Mouse (Mus musculus) right cerebral cortex, adult 18-20 months (tissue): ENCODE data around the gene Gpr176.

Source experiments
- DNase-seq: peaks from one replicate; pipeline ENCODE4 v3.0.0; 2022; ENCODE audit warnings: mixed read lengths

Gpr176 gene

GRCm38 (mm10) chr2:118372561-118372900, 688 bp downstream of the Gpr176 start:
- no peak for DNase-seq

GRCm38 (mm10) chr2:118371841-118372240, 1.4 kb downstream of the Gpr176 start:
- DNase-seq: no peak

DNA sequence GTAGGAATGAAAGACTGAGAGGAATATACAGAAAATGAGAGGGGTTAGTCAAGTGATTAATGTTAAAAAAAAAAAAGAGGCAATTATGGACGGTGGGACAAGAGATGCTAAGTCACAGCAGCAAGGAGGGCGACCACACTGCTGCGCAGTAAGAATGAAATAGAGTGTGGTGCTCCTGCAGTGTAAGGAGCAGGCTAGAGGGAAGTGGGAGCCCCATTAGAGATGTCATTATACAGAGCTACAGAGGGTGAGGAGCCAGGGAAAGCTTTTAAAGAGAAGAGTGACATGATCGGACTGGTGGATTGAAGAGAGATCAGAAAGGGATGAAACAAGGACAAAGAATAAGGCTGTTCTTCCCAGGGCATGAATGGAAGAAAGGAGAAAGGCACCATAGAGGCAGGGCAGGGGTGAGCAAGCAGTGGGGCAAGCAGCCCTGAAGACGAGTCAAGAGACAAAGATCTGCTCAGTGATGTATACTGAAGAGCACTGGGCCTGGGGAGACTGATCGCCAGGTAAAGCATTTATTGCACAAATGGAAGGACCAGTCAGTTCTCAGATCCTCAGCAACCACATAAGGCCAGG, 18.0 kb downstream of the Gpr176 start:
- DNase-seq: no peak

- DNase-seq: no peak
Observed at GRCm38 (mm10) chr2:118353916-118354403, 19.3 kb downstream of the Gpr176 start.

DNA sequence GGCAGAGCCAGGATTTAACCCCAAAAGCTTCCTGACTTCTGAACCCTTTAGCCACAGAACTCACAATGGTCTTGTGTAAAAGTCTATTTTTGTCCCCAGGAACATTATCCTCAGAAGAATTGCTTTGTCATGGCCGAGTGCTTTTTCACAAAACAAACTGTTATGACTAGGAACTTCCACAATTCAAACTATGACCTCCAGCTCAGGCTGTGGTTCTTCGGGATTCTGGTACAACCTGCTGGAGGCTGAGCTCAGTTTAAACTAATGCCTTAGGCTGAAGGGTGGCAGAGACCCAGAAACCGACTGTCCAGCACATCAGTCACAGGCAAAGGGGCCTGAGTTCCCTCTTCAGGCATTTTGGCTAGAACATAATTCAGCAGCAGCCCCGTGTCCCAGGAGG, 19.7 kb downstream of the Gpr176 start:
- no peak for DNase-seq

DNA sequence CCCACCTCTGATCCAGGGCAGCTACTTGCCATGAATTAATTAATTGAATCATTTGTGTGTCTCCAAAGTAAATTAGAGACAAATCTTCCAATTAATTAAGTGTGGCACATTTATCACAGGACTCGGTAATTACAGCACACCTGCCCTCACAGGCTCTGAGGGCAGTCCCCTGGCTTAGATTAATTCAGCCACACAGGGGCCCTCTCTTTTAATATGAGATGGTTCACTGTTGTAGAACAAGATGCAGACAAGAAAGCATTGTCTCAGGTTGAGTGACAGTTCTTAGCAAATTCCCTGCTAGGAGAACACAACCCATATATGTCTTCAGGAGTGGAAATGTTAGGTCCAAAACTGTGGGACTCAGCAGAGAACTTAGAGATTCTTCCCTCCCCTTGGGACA, 27.7 kb downstream of the Gpr176 start:
- DNase-seq: no peak

- DNase-seq: no peak
Observed at GRCm38 (mm10) chr2:118343897-118344296, 29.3 kb downstream of the Gpr176 start.

DNA sequence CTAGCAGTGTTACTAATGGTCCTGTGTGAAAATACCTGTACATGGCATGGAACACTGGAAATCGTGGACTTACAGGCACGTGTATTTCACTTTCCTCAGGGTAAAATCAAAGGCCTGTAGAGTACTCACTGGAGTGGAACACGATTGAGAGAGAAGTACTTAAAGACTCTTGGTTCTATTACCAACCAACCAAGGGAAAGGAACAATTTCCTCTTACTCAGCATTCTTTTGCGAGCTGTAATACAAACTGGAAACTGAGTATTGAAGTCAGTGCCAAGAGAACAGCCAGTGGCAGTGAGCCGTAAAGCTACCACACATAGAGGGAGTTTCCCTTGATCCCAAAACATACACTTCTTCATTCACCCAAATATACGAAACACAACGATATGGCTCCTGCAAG, 31.9 kb downstream of the Gpr176 start:
- no peak for DNase-seq

- no peak for DNase-seq
Observed at GRCm38 (mm10) chr2:118336084-118336483, 37.1 kb downstream of the Gpr176 start.

DNA sequence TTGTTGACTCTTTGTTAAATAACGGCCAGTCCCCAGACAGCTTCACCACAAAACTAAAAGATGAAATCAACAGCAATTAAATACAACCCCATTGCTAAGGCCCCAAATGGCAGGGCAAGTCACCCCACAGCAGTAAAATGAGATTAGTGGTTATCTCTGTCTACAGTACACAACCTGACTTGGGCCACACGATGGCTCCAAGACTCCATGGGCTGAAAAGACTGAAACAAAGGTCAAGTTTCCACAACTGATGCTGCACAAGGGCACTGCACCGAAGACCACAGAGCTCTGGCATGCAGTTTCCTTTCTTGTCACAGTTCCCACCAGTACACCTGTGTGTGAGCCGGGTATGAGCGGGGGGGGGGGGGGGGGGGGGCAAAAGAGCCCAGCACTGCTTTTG, 50.6 kb downstream of the Gpr176 start:
- no peak for DNase-seq

DNA sequence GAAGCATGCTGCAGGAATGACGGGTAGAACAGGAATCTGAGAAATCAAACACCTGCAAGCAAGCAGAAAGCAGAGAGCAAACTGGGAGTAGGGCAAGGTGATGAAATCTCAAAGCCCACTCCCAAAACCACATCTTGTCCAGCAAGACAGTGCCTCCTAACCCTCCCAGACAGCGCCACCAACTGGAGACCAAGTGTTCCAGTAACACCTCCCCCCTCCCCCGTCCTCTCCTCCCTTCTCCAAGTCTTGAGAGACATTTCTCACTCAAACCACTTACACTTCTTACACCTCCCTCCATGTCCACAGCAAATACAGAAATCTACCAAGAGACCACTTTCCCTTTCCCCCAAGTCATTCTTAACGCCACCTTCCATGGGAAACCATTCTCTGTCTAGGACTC, 51.4 kb downstream of the Gpr176 start:
- no peak for DNase-seq

DNA sequence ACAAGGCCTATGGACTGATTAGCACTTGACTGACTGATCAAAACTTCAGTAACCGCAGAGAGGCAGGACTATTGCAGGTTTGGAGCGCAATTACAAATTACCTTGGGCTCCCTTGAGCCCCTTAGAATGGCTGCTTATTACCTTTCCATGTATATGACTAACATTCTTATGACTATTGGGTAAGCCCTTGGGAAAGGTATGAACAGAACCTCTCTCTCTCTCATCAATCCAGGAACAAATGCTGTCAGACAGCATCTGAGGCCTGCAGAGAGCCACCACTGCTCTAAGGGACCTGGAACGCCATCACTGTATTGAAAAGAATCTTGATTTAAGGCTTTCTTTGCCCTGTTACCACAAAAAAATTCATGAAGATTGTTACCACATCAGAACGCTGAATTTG, 52.1 kb downstream of the Gpr176 start:
- DNase-seq: no peak

GRCm38 (mm10) chr2:118320519-118320918, 52.7 kb downstream of the Gpr176 start:
- DNase-seq: no peak

DNA sequence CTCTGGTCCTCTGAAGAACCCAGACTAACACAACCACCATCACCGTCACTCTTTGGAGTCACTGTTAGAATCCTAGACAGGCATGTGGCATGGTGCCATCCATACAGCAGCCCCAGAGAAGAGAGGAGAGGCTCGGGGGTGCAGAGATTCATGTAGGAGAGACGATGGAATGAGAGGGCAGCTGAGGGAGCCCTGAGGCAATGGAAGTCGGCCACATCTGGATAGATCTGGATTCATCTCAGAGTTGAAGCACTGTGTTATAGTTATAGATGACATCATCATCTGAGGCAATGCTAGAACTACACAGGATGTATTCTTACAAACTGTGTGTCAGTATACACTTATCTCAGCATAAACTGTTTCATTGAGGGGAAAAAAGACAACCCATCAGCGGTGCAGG, 54.0 kb downstream of the Gpr176 start:
- no peak for DNase-seq

GRCm38 (mm10) chr2:118316939-118317338, 56.3 kb downstream of the Gpr176 start:
- no peak for DNase-seq

GRCm38 (mm10) chr2:118315656-118316402, 57.4 kb downstream of the Gpr176 start:
- DNase-seq: no peak

- DNase-seq: peak; percentile 13
Observed at GRCm38 (mm10) chr2:118307561-118307960, 65.7 kb downstream of the Gpr176 start.

DNA sequence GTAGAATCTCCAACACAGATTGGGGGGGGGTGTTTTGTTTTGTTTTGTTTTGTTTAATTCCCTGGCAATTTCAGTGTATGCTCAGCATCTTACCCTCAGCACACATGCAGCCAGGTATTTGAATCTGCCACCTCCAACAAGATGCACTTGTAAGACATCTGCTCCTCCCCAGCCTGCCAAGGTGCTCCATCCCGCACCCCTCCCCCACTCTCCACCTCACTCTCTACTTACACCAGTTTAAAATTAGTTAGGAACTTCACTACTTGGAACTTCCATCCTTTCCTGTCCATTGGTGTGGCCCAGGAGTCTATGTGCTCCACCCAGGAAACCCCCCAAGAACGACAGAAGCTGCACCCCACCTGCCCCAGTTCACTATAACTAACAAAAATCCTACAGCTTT, 66.3 kb downstream of the Gpr176 start:
- no peak for DNase-seq

DNA sequence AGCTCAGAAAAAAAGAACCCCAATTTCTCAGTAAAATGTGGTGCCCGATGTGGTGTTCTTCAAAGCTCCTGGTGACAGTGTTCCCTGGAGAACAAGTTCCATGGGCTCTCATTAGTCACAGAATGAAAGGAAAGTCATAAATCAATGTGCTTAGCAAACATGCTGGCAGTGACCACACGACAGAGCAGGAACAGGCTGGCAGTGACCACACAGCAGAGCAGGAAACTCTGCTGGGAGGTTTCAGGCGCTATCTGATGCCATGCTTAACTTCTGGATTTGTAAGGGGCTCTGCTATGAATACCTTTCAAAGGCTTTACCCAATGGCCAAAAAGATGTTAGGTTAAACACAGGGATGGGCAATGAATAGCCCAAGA, 66.7 kb downstream of the Gpr176 start:
- DNase-seq: no peak

GRCm38 (mm10) chr2:118305827-118306521, 67.2 kb downstream of the Gpr176 start:
- no peak for DNase-seq

DNA sequence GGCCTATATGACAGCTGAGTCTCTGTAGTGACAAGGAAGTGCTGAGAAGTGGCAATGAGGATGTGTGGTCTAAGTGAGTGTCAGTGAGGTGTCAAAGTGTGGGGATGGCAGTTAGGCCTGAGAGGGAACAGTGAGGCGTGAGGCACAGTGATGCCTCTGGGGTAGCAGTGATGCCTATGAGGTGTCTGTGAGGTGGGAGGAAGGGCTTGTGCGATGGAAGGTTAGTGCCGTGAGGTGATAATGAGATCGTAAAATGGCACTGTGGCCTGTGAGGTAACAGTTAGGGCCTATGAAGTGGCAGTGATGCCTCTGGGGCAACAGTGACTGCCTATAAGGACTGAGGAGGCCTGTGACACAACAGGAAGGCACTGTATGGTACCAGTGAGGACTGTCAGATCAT, 69.8 kb downstream of the Gpr176 start:
- DNase-seq: no peak

GRCm38 (mm10) chr2:118301656-118302055, 71.6 kb downstream of the Gpr176 start:
- DNase-seq: no peak

- no peak for DNase-seq
Observed at GRCm38 (mm10) chr2:118301041-118301545, 72.1 kb downstream of the Gpr176 start.

DNA sequence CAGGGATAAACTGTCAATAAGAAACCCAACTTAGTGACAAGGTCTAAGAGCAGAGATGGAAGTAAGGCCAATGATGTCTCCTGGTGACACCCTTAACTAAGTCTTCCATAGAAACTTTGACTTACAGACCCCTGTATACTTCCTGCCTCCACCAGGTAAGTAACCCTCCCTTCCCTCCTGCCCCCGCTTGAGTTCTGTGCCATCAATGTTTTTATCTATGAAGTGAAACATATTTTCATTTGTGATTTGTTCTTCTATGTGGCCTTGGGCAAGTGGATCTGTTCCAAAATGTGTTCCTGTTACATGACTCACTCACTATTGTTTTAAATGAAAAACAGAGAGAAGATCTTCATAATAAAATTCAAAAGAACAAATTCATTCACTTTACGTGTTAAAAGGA, 73.2 kb downstream of the Gpr176 start:
- no peak for DNase-seq
